Mouse (Mus musculus) myocyte (in vitro differentiated cells): ENCODE data around the gene Mrpl33.

Experiments
- MYOD1 ChIP-seq, 3 experiments: IDR thresholded peaks; one replicate each; pipeline ENCODE4 v1.6.1; 2011; ENCODE audit warnings: control low read depth in 2 of 3, low read depth in 2 of 3, mild to moderate bottlenecking in 2 of 3, moderate library complexity in 1 of 3; ENCODE audit not compliant: insufficient read length in 2 of 3, control insufficient read depth in 1 of 3
- POLR2A ChIP-seq: IDR thresholded peaks from one replicate; pipeline ENCODE4 v1.6.1; 2011; ENCODE audit warnings: low read depth, mild to moderate bottlenecking, control low read depth, moderate library complexity; ENCODE audit not compliant: insufficient read length
- POLR2AphosphoS2 ChIP-seq: IDR thresholded peaks from one replicate; pipeline ENCODE4 v1.6.1; 2011; ENCODE audit warnings: low read depth, control low read depth; ENCODE audit not compliant: insufficient read length
- USF1 ChIP-seq: IDR thresholded peaks from one replicate; pipeline ENCODE4 v1.6.1; 2011; ENCODE audit warnings: low read depth, mild to moderate bottlenecking, control low read depth, moderate library complexity

GRCm38 (mm10) chr5:31647327-31647726 lies 50.6 kb downstream of the Mrpl33 start:
- TF ChIP-seq USF1 (no peak), POLR2A (no peak), MYOD1 (IDR thresholded peaks at IDR 0.05; ENCODE audit: control insufficient read depth in 1 of 3, insufficient read length in 2 of 3, low read depth in 2 of 3) (no peak), POLR2AphosphoS2 (no peak)
